Mouse (Mus musculus): ENCODE measurements around the gene Fignl1. TPM values are rescaled to one million over a fixed set of nuclear protein-coding genes. Genes with fewer than 3 reads are reported as not detected.

Fignl1 gene
- total and polyA plus RNA-seq, 2 experiments from 2014 or later, result 2.2 to 4.4 TPM

DNA sequence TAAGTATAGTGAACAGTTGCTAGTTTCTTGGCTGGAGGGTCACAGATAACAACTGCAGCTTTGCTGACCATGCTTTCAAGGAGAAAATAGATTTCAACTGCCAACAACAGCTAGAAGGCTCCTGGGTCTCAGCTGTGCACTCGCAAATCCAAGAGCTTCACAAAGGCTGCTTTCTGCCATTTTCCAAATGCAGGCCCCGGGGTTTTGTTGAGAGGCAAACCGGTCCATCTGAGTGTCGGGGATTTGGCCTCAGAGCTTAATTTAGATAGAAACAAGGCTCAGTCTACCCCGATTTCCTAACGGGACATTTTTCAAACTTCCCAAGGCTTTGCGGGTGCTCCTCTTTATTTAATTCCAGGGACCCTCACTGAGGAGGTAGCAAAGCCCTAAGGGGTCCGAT is 27.5 kb upstream of the Fignl1 start:
- Histone ChIP-seq H3K27ac (ENCODE audit: low read depth, low read length) (no peak overlapping the region), H3K36me3 (ENCODE audit: insufficient read depth, low read length) (no peaks in the 10 kb centered on the region), H3K4me1 (ENCODE audit: insufficient read depth, low read length) (no peaks in the 10 kb centered on the region), H3K9ac (replicated peaks; ENCODE audit: low read length, poor library complexity, severe bottlenecking) (no peak overlapping the region), H3K9me3 (ENCODE audit: low read length) (no peaks in the 10 kb centered on the region), H3K27me3 (ENCODE audit: insufficient read depth, low read length) (no peaks in the 10 kb centered on the region), H3K4me3 (ENCODE audit: low read depth, low read length) (no peak overlapping the region), H3K4me2 (ENCODE audit: low read depth, low read length, poor library complexity, severe bottlenecking) (no peak overlapping the region)
- TF ChIP-seq CTCF (IDR thresholded peaks at IDR 0.05), result no peak
- DNase-seq (ENCODE audit: low spot score), result no peak
- WGBS, result 51% methylated on average over 8 of the region's 8 CpGs
- ATAC-seq (ENCODE audit: low FRiP score), result no peak

DNA sequence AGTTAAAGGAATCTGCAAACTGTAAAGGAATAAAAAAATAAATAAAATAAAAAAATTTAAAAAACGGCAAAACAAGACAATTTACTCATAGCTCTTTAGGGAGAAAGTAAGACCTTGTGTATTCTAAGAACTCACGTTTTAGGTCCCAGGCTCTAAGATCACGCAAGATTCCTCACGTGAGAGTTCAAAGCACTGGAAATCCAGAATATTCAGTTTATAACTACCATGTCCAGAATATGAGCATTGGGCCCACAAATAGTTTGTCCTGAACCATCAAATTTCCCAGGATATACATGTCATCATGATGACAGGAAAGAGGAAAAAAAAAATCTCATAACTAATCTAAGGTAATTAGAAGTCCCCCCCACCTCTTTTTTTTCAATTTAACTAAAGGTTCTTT is 27.0 kb upstream of the Fignl1 start:
- H3K4me1 ChIP-seq (ENCODE audit: insufficient read depth, low read length), result no peaks in the 10 kb centered on the region
- WGBS, result 88% methylated on average over 4 of the region's 4 CpGs
- no peaks in the 10 kb centered on the region for H3K9me3 ChIP-seq (ENCODE audit: low read length)
- no peak overlapping the region for H3K27ac ChIP-seq (ENCODE audit: low read depth, low read length)
- no peaks in the 10 kb centered on the region for H3K36me3 ChIP-seq (ENCODE audit: insufficient read depth, low read length)
- no peak for ATAC-seq (ENCODE audit: low FRiP score)
- DNase-seq (ENCODE audit: low spot score), result no peak
- H3K4me3 ChIP-seq (ENCODE audit: low read depth, low read length), result no peak overlapping the region
- H3K9ac ChIP-seq (replicated peaks; ENCODE audit: low read length, poor library complexity, severe bottlenecking), result no peak overlapping the region
- H3K4me2 ChIP-seq (ENCODE audit: low read depth, low read length, poor library complexity, severe bottlenecking), result no peak overlapping the region
- no peak for TF ChIP-seq CTCF (IDR thresholded peaks at IDR 0.05)
- H3K27me3 ChIP-seq (ENCODE audit: insufficient read depth, low read length), result no peaks in the 10 kb centered on the region

GRCm38 (mm10) chr11:11835361-11835760 is 26.6 kb upstream of the Fignl1 start:
- Histone ChIP-seq H3K9me3 (ENCODE audit: low read length) (no peaks in the 10 kb centered on the region), H3K4me2 (ENCODE audit: low read depth, low read length, poor library complexity, severe bottlenecking) (no peak overlapping the region), H3K4me1 (ENCODE audit: insufficient read depth, low read length) (no peaks in the 10 kb centered on the region), H3K36me3 (ENCODE audit: insufficient read depth, low read length) (no peaks in the 10 kb centered on the region), H3K4me3 (ENCODE audit: low read depth, low read length) (no peak overlapping the region), H3K27me3 (ENCODE audit: insufficient read depth, low read length) (no peaks in the 10 kb centered on the region), H3K27ac (ENCODE audit: low read depth, low read length) (no peak overlapping the region), H3K9ac (replicated peaks; ENCODE audit: low read length, poor library complexity, severe bottlenecking) (no peak overlapping the region)
- ATAC-seq (ENCODE audit: low FRiP score) (no peak), DNase-seq (ENCODE audit: low spot score) (no peak)
- no peak for TF ChIP-seq CTCF (IDR thresholded peaks at IDR 0.05)
- 54% methylated on average over 6 of the region's 6 CpGs for WGBS

- H3K27me3 ChIP-seq (ENCODE audit: insufficient read depth, low read length), result no peaks in the 10 kb centered on the region
- no peaks in the 10 kb centered on the region for H3K9me3 ChIP-seq (ENCODE audit: low read length)
- H3K27ac ChIP-seq (ENCODE audit: low read depth, low read length), result no peak overlapping the region
- no peak overlapping the region for H3K9ac ChIP-seq (replicated peaks; ENCODE audit: low read length, poor library complexity, severe bottlenecking)
- no peaks in the 10 kb centered on the region for H3K36me3 ChIP-seq (ENCODE audit: insufficient read depth, low read length)
- 67% methylated on average over 8 of the region's 8 CpGs for WGBS
- no peak for ATAC-seq (ENCODE audit: low FRiP score)
- no peak for TF ChIP-seq CTCF (IDR thresholded peaks at IDR 0.05)
- no peaks in the 10 kb centered on the region; the same call in 1 of the 2 replicates for H3K4me1 ChIP-seq (ENCODE audit: insufficient read depth, low read length)
- H3K4me2 ChIP-seq (ENCODE audit: low read depth, low read length, poor library complexity, severe bottlenecking), result no peak overlapping the region
- no peak for DNase-seq (ENCODE audit: low spot score)
- no peak overlapping the region for H3K4me3 ChIP-seq (ENCODE audit: low read depth, low read length)
Observed at GRCm38 (mm10) chr11:11833100-11833499, 24.3 kb upstream of the Fignl1 start.

DNA sequence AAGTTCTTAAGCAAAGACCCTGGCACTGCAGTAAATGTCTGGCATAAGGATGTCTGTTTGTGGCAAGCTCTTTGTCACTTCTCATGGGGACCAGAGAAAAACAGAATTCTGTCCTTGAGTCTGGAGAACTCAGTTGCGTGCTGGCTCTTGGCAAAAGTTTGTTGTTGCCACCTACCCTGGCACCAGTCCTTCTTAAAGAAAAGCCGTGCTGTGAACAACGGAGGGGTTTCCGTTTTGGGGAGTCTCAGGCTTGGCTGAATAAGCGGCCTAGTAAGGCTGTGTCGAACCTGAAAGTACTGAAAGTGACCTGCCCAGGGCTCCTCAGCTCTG is 24.0 kb upstream of the Fignl1 start:
- ATAC-seq (ENCODE audit: low FRiP score), result no peak
- H3K4me3 ChIP-seq (ENCODE audit: low read depth, low read length), result no peak overlapping the region
- no peak overlapping the region for H3K27ac ChIP-seq (ENCODE audit: low read depth, low read length)
- WGBS, result 41% methylated on average over 6 of the region's 6 CpGs
- H3K27me3 ChIP-seq (ENCODE audit: insufficient read depth, low read length), result no peaks in the 10 kb centered on the region
- H3K4me2 ChIP-seq (ENCODE audit: low read depth, low read length, poor library complexity, severe bottlenecking), result no peak overlapping the region
- H3K9me3 ChIP-seq (ENCODE audit: low read length), result no peaks in the 10 kb centered on the region
- H3K4me1 ChIP-seq (ENCODE audit: insufficient read depth, low read length), result no peaks in the 10 kb centered on the region; the same call in 1 of the 2 replicates
- no peak for TF ChIP-seq CTCF (IDR thresholded peaks at IDR 0.05)
- H3K36me3 ChIP-seq (ENCODE audit: insufficient read depth, low read length), result no peaks in the 10 kb centered on the region
- no peak for DNase-seq (ENCODE audit: low spot score)
- H3K9ac ChIP-seq (replicated peaks; ENCODE audit: low read length, poor library complexity, severe bottlenecking), result no peak overlapping the region

- H3K4me3 ChIP-seq (ENCODE audit: low read depth, low read length), result no peak overlapping the region
- H3K9ac ChIP-seq (replicated peaks; ENCODE audit: low read length, poor library complexity, severe bottlenecking), result no peak overlapping the region
- TF ChIP-seq CTCF (IDR thresholded peaks at IDR 0.05), result no peak
- no peaks in the 10 kb centered on the region for H3K9me3 ChIP-seq (ENCODE audit: low read length)
- H3K36me3 ChIP-seq (ENCODE audit: insufficient read depth, low read length), result no peaks in the 10 kb centered on the region
- ATAC-seq (ENCODE audit: low FRiP score) (no peak), DNase-seq (ENCODE audit: low spot score) (no peak)
- no peak overlapping the region for H3K27ac ChIP-seq (ENCODE audit: low read depth, low read length)
- no peaks in the 10 kb centered on the region for H3K27me3 ChIP-seq (ENCODE audit: insufficient read depth, low read length)
- 26% methylated on average over 6 of the region's 6 CpGs for WGBS
- no peak overlapping the region for H3K4me2 ChIP-seq (ENCODE audit: low read depth, low read length, poor library complexity, severe bottlenecking)
- H3K4me1 ChIP-seq (ENCODE audit: insufficient read depth, low read length), result no peaks in the 10 kb centered on the region; the same call in 1 of the 2 replicates
Observed at GRCm38 (mm10) chr11:11831940-11832754, 23.4 kb upstream of the Fignl1 start.
